Mouse (Mus musculus) CH12.LX (cell line): ENCODE data around the gene Aes. TPM values are rescaled to one million over a fixed set of nuclear protein-coding genes. Genes with fewer than 3 reads are reported as not detected.

Experiments
- DNase-seq: peaks from one replicate; pipeline ENCODE4 v3.0.0-alpha.2; 2013; ENCODE audit errors: extremely low read depth
- H3K27ac ChIP-seq: 2 replicates; pipeline ENCODE4 v1.5.1; 2012; ENCODE audit warnings: low read depth, mild to moderate bottlenecking, control low read depth, moderate library complexity; ENCODE audit not compliant: insufficient read depth
- H3K27me3 ChIP-seq: replicated peaks from 2 replicates; pipeline ENCODE3; 2012; ENCODE audit warnings: inconsistent platforms
- H3K36me3 ChIP-seq, 2 experiments: replicated peaks in 1 of 2; 2 replicates each; pipeline versions ENCODE3 to v1.6.1; 2012; ENCODE audit warnings: inconsistent platforms in 1 of 2, low read length in 1 of 2, mild to moderate bottlenecking in 1 of 2, mixed read lengths in 1 of 2, moderate library complexity in 1 of 2; ENCODE audit not compliant: control insufficient read depth in 1 of 2, insufficient read depth in 1 of 2
- H3K4me1 ChIP-seq, 2 experiments: 2 replicates each; pipeline ENCODE4 v1.6.1; 2012; ENCODE audit warnings: inconsistent platforms in 1 of 2, moderate library complexity in 1 of 2; ENCODE audit not compliant: insufficient read depth in 2 of 2, control insufficient read depth in 1 of 2
- H3K4me2 ChIP-seq: 2 replicates; pipeline ENCODE4 v1.6.1; 2012; ENCODE audit warnings: low read depth, mild to moderate bottlenecking, control low read depth; ENCODE audit not compliant: poor library complexity, insufficient read depth, severe bottlenecking
- H3K4me3 ChIP-seq, 3 experiments: fragments of 150-350 bp in 1 of 3; sonication (generic) in 1 of 3; replicated peaks in 1 of 3; 2 replicates each; pipeline versions ENCODE3 to v1.5.1; 2011 to 2012; ENCODE audit warnings: low read depth in 2 of 3, low read length in 2 of 3, mild to moderate bottlenecking in 2 of 3, moderate library complexity in 2 of 3, control low read depth in 1 of 3, improper control_type of control experiment in 1 of 3, inconsistent platforms in 1 of 3, mixed read lengths in 1 of 3; ENCODE audit not compliant: poor library complexity in 1 of 3
- H3K79me2 ChIP-seq: replicated peaks from 2 replicates; pipeline ENCODE4 v1.6.1; 2012; ENCODE audit warnings: mild to moderate bottlenecking, moderate library complexity; ENCODE audit not compliant: control insufficient read depth, poor library complexity, insufficient read depth, severe bottlenecking; ENCODE audit errors: extremely low read depth
- H3K9ac ChIP-seq: 2 replicates; pipeline ENCODE4 v1.6.1; 2012; ENCODE audit warnings: low read depth, mild to moderate bottlenecking, control low read depth, moderate library complexity; ENCODE audit not compliant: insufficient read depth
- H3K9me3 ChIP-seq: replicated peaks from 2 replicates; pipeline ENCODE3; 2012; ENCODE audit warnings: low read length, inconsistent platforms, mixed read lengths
- BHLHE40 ChIP-seq: IDR thresholded peaks from 2 replicates; pipeline ENCODE4 v1.6.1; 2011; ENCODE audit warnings: mild to moderate bottlenecking, low read depth, low read length, improper control_type of control experiment
- CHD2 ChIP-seq: IDR thresholded peaks from 2 replicates; pipeline ENCODE4 v1.6.1; 2011; ENCODE audit warnings: low read length, improper control_type of control experiment
- CTCF ChIP-seq, 2 experiments: IDR thresholded peaks in 1 of 2; conservative IDR thresholded peaks in 1 of 2; 2 replicates each; pipeline ENCODE4 v1.5.1; 2011 to 2012; ENCODE audit warnings: low read depth in 2 of 2, low read length in 2 of 2, improper control_type of control experiment in 1 of 2, inconsistent platforms in 1 of 2, mild to moderate bottlenecking in 1 of 2, moderate library complexity in 1 of 2
- E2F4 ChIP-seq: IDR thresholded peaks from 2 replicates; pipeline ENCODE4 v1.6.1; 2011; ENCODE audit warnings: low read depth, low read length, improper control_type of control experiment; ENCODE audit not compliant: insufficient replicate concordance
- EP300 ChIP-seq: IDR thresholded peaks from 2 replicates; pipeline ENCODE4 v1.6.1; 2011; ENCODE audit warnings: low read length, improper control_type of control experiment
- ETS1 ChIP-seq: conservative IDR thresholded peaks from 2 replicates; pipeline ENCODE4 v1.6.1; 2012; ENCODE audit warnings: low read depth, mild to moderate bottlenecking, inconsistent platforms, low read length, improper control_type of control experiment, moderate library complexity
- IRF4 ChIP-seq: IDR thresholded peaks from 2 replicates; pipeline ENCODE4 v1.6.1; 2014; ENCODE audit warnings: low read depth, mild to moderate bottlenecking, inconsistent platforms, low read length, improper control_type of control experiment
- MAFK ChIP-seq: IDR thresholded peaks from 2 replicates; pipeline ENCODE4 v1.6.1; 2011; ENCODE audit warnings: low read length, improper control_type of control experiment; ENCODE audit not compliant: insufficient replicate concordance
- MAX ChIP-seq: IDR thresholded peaks from 2 replicates; pipeline ENCODE4 v1.6.1; 2011; ENCODE audit warnings: low read length, improper control_type of control experiment
- MAZ ChIP-seq: IDR thresholded peaks from 2 replicates; pipeline ENCODE4 v1.6.1; 2012; ENCODE audit warnings: low read depth, mild to moderate bottlenecking, inconsistent platforms, low read length, improper control_type of control experiment, moderate library complexity
- MXI1 ChIP-seq: IDR thresholded peaks from 2 replicates; pipeline ENCODE4 v1.6.1; 2011; ENCODE audit warnings: mild to moderate bottlenecking, low read depth, low read length, improper control_type of control experiment
- MYC ChIP-seq: IDR thresholded peaks from 2 replicates; pipeline ENCODE4 v1.6.1; 2011; ENCODE audit warnings: low read depth, mild to moderate bottlenecking, improper control_type of control experiment, low read length
- NELFE ChIP-seq: IDR thresholded peaks from 2 replicates; pipeline ENCODE4 v1.6.1; 2011; ENCODE audit warnings: low read depth, low read length, improper control_type of control experiment
- PAX5 ChIP-seq: IDR thresholded peaks from 2 replicates; pipeline ENCODE4 v1.6.1; 2012; ENCODE audit warnings: low read length, inconsistent platforms, mixed read lengths
- POLR2A ChIP-seq: IDR thresholded peaks from 2 replicates; pipeline ENCODE4 v1.6.1; 2011; ENCODE audit warnings: low read depth, mild to moderate bottlenecking, improper control_type of control experiment, low read length
- RAD21 ChIP-seq: IDR thresholded peaks from 2 replicates; pipeline ENCODE4 v1.6.1; 2011; ENCODE audit warnings: low read depth, mild to moderate bottlenecking, low read length, improper control_type of control experiment, moderate library complexity
- RCOR1 ChIP-seq: conservative IDR thresholded peaks from 2 replicates; pipeline ENCODE4 v1.6.1; 2012; ENCODE audit warnings: low read depth, mild to moderate bottlenecking, inconsistent platforms, low read length, improper control_type of control experiment
- TBP ChIP-seq: conservative IDR thresholded peaks from 2 replicates; pipeline ENCODE4 v1.6.1; 2011; ENCODE audit warnings: low read depth, low read length, improper control_type of control experiment
- TCF12 ChIP-seq: IDR thresholded peaks from 2 replicates; pipeline ENCODE4 v1.6.1; 2014; ENCODE audit warnings: low read depth, mild to moderate bottlenecking, inconsistent platforms, low read length, improper control_type of control experiment
- USF1 ChIP-seq: IDR thresholded peaks from 2 replicates; pipeline ENCODE4 v1.6.1; 2014; ENCODE audit warnings: low read depth, mild to moderate bottlenecking, inconsistent platforms, low read length, improper control_type of control experiment
- ZMIZ1 ChIP-seq: IDR thresholded peaks from 2 replicates; pipeline ENCODE4 v1.6.1; 2012; ENCODE audit warnings: low read depth, mild to moderate bottlenecking, inconsistent platforms, low read length, improper control_type of control experiment
- ZNF384 ChIP-seq: IDR thresholded peaks from 2 replicates; pipeline ENCODE4 v1.6.1; 2012; ENCODE audit warnings: low read depth, low read length, improper control_type of control experiment, inconsistent platforms
- dilution Hi-C: fragments of 300-500 bp; cut with MboI; formaldehyde crosslinking; loops from 2 replicates; pipeline ENCODE4 v1.14.3; 2020; ENCODE audit warnings: low sequenced_read_pairs; ENCODE audit not compliant: extremely low pct_unique_long_range_greater_than_20kb, extremely low pct_ligation_motif_present
- in situ Hi-C: fragments of 300-500 bp; cut with MboI; formaldehyde crosslinking; loops from 3 replicates; pipeline ENCODE4 v1.14.3; 2019; ENCODE audit warnings: low sequenced_read_pairs, low pct_ligation_motif_present, low pct_unique_long_range_greater_than_20kb, mixed read lengths
- polyA plus RNA-seq: library from polyadenylated mRNA; unstranded; fragments of >175 nt; gene quantifications from 2 replicates; pipeline ENCODE4 v1.2.1, GENCODE M21; 2012; ENCODE audit warnings: low read depth; ENCODE audit not compliant: insufficient read length
- total RNA-seq, 2 experiments: library from RNA; depleted of rRNA; stranded (reverse); fragments of 300-350 nt in 1 of 2; fragments of >200 nt in 1 of 2; gene quantifications; 2 replicates each; pipeline ENCODE4 v1.2.3; 2012 to 2014

Gene Aes
- total and polyA plus RNA-seq, 3 experiments: 11.5 to 114 (median 25.1) TPM

GRCm38 (mm10) chr10:81541803-81542202 lies 17.5 kb upstream of the Aes start:
- Histone ChIP-seq H3K4me1 (peaks cover 12 to 72% of the 10 kb centered on the region in 2 experiments; a peak in 3 of 4 replicates), H3K36me3 (peaks cover 5 to 62% of the 10 kb centered on the region in 2 experiments), H3K79me2 (peaks cover 12% of the 10 kb centered on the region), H3K9me3 (no peaks in the 10 kb centered on the region), H3K9ac (no peak overlapping the region), H3K4me2 (no peak overlapping the region), H3K4me3 (no peak overlapping the region), H3K27me3 (no peaks in the 10 kb centered on the region), H3K27ac (no peak overlapping the region)
- dilution Hi-C loops: no loop called here
- no peak for DNase-seq
- in situ Hi-C loops: no loop called here
- no peak for TF ChIP-seq MAFK
- no peak for TF ChIP-seq MYC
- TF ChIP-seq ZMIZ1: no peak
- TF ChIP-seq CTCF (conservative IDR thresholded peaks at IDR 0.05 in 1 of 2, IDR thresholded peaks at IDR 0.05 in 1 of 2; ENCODE audit: low read depth in 2 of 2, low read length in 2 of 2): no peak
- no peak for TF ChIP-seq E2F4
- no peak for TF ChIP-seq MAZ
- TF ChIP-seq RCOR1: no peak
- TF ChIP-seq IRF4: no peak
- no peak for TF ChIP-seq POLR2A
- TF ChIP-seq PAX5: no peak
- TF ChIP-seq MXI1: no peak
- TF ChIP-seq ETS1: no peak
- no peak for TF ChIP-seq CHD2
- no peak for TF ChIP-seq MAX
- no peak for TF ChIP-seq NELFE
- TF ChIP-seq TCF12: no peak
- no peak for TF ChIP-seq USF1
- TF ChIP-seq EP300: no peak

GRCm38 (mm10) chr10:81542727-81543460 lies 16.4 kb upstream of the Aes start:
- DNase-seq: no peak
- Histone ChIP-seq H3K9me3 (no peaks in the 10 kb centered on the region), H3K4me2 (no peak overlapping the region), H3K4me1 (peaks cover 12 to 62% of the 10 kb centered on the region in 2 experiments; a peak in 3 of 4 replicates), H3K27me3 (peaks cover 2% of the 10 kb centered on the region), H3K4me3 (no peak overlapping the region), H3K79me2 (peaks cover 12% of the 10 kb centered on the region), H3K36me3 (peaks cover 5 to 51% of the 10 kb centered on the region in 2 experiments), H3K27ac (no peak overlapping the region), H3K9ac (no peak overlapping the region)
- TF ChIP-seq RAD21 (no peak), ZNF384 (no peak), BHLHE40 (no peak), TBP (no peak), EP300 (no peak)
- dilution Hi-C loops: no loop called here
- in situ Hi-C loops: no loop called here
